8 mouse cellular contexts compared by ENCODE assay signal in the genomic region with DNA sequence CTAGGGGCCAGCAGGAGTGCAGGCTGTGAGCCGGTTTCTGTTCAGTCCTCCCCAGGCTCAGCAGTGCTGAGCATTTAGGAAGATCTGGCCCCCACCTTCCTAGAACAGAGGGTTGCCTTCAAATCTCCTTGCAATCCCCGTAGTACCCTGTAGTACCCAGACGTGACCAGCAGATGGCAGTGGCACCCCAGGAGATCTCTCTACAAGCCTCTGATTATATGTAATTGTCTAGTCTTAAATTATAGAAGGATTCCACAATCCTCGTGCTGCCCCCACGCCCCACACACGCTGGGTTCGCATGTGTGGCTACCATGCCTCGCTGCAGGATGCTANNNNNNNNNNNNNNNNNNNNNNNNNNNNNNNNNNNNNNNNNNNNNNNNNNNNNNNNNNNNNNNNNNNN. TPM values are rescaled to one million over a fixed set of nuclear protein-coding genes. Genes with fewer than 3 reads are reported as not detected.
DNase-seq lines count a peak whose midpoint lies in the region; ATAC-seq and TF ChIP-seq lines count a peak whose summit lies in the region.

No protein-coding gene starts in this region.

- TF ChIP-seq POLR2A in testis, adult 2 months (IDR thresholded peaks at IDR 0.05; ENCODE audit: control insufficient read depth, low read depth, low read length) = no peak

- WGBS in intestine, postnatal 0 days = under 1% methylated on average over 8 of the region's 8 CpGs
- WGBS in intestine, embryonic 16.5 days = 1% methylated on average over 8 of the region's 8 CpGs
- 2% methylated on average over 8 of the region's 8 CpGs for WGBS in forebrain, embryonic 15.5 days
- under 1% methylated on average over 8 of the region's 8 CpGs for WGBS in liver, embryonic 11.5 days
- 2% methylated on average over 8 of the region's 8 CpGs for WGBS in neural tube, embryonic 12.5 days

- no peak overlapping the region for H3K9ac ChIP-seq in intestine, postnatal 0 days (ENCODE audit: low read depth, low read length)
- H3K9ac ChIP-seq in intestine, embryonic 16.5 days (ENCODE audit: low read depth, low read length) = no peak overlapping the region
- H3K9ac ChIP-seq in forebrain, embryonic 15.5 days (replicated peaks) = peak overlapping the region; percentile 26
- H3K9ac ChIP-seq in liver, embryonic 11.5 days (ENCODE audit: low read depth, low read length) = no peak overlapping the region
- H3K9ac ChIP-seq in neural tube, embryonic 12.5 days = no peak overlapping the region

- H3K4me1 ChIP-seq in intestine, postnatal 0 days (replicated peaks; ENCODE audit: control insufficient read depth, insufficient read depth, low read length) = no peaks in the 10 kb centered on the region
- H3K4me1 ChIP-seq in intestine, embryonic 16.5 days (ENCODE audit: control insufficient read depth, insufficient read depth, low read length) = 0 out of 2 replicates have a peak, but pooled peaks cover 3% of the 10 kb centered on the region
- H3K4me1 ChIP-seq in forebrain, embryonic 15.5 days = peaks cover 13% of the 10 kb centered on the region
- no peaks in the 10 kb centered on the region for H3K4me1 ChIP-seq in liver, embryonic 11.5 days (replicated peaks; ENCODE audit: control insufficient read depth, insufficient read depth, low read length)
- H3K4me1 ChIP-seq in neural tube, embryonic 12.5 days = peaks cover 5% of the 10 kb centered on the region
- H3K4me1 ChIP-seq in testis, adult 2 months (ENCODE audit: control insufficient read depth, insufficient read depth, low read length) = peaks cover 4% of the 10 kb centered on the region; the same call in 1 of the 2 replicates

- 0 out of 2 replicates have a peak, but pooled peaks cover 11% of the 10 kb centered on the region for H3K27me3 ChIP-seq in intestine, postnatal 0 days (replicated peaks; ENCODE audit: control insufficient read depth, insufficient read depth, low read length)
- H3K27me3 ChIP-seq in intestine, embryonic 16.5 days (replicated peaks; ENCODE audit: control insufficient read depth, insufficient read depth, low read length) = 0 out of 2 replicates have a peak, but pooled peaks cover 3% of the 10 kb centered on the region
- H3K27me3 ChIP-seq in forebrain, embryonic 15.5 days = peaks cover 8% of the 10 kb centered on the region
- H3K27me3 ChIP-seq in liver, embryonic 11.5 days (replicated peaks; ENCODE audit: control insufficient read depth, insufficient read depth, low read length) = peaks cover 17% of the 10 kb centered on the region; the same call in 1 of the 2 replicates
- peaks cover 13% of the 10 kb centered on the region; the same call in 1 of the 2 replicates for H3K27me3 ChIP-seq in neural tube, embryonic 12.5 days (replicated peaks)
- H3K27me3 ChIP-seq in testis, adult 2 months (ENCODE audit: control insufficient read depth, insufficient read depth, low read length) = no peaks in the 10 kb centered on the region; the same call in 1 of the 2 replicates

- H3K36me3 ChIP-seq in intestine, postnatal 0 days (ENCODE audit: control insufficient read depth, insufficient read depth) = no peaks in the 10 kb centered on the region
- H3K36me3 ChIP-seq in intestine, embryonic 16.5 days (ENCODE audit: control insufficient read depth, insufficient read depth, low read length) = no peaks in the 10 kb centered on the region
- H3K36me3 ChIP-seq in forebrain, embryonic 15.5 days = 0 out of 2 replicates have a peak, but pooled peaks cover 5% of the 10 kb centered on the region
- no peaks in the 10 kb centered on the region for H3K36me3 ChIP-seq in liver, embryonic 11.5 days (ENCODE audit: control insufficient read depth, insufficient read depth, low read length)
- no peaks in the 10 kb centered on the region for H3K36me3 ChIP-seq in neural tube, embryonic 12.5 days
- no peaks in the 10 kb centered on the region for H3K36me3 ChIP-seq in testis, adult 2 months (ENCODE audit: control insufficient read depth, insufficient read depth, low read length)

- peak; percentile 95 for TF ChIP-seq CTCF in intestine, postnatal 0 days (IDR thresholded peaks at IDR 0.05; ENCODE audit: low read depth)
- TF ChIP-seq CTCF in testis, adult 2 months (IDR thresholded peaks at IDR 0.05; ENCODE audit: control insufficient read depth, insufficient read depth, insufficient replicate concordance, low read depth, low read length) = peak; percentile 61; the same call in 1 of the 2 replicates

- no peaks in the 10 kb centered on the region for H3K9me3 ChIP-seq in intestine, postnatal 0 days (ENCODE audit: control insufficient read depth)
- H3K9me3 ChIP-seq in intestine, embryonic 16.5 days (ENCODE audit: control insufficient read depth, low read length) = no peaks in the 10 kb centered on the region
- no peaks in the 10 kb centered on the region for H3K9me3 ChIP-seq in forebrain, embryonic 15.5 days
- no peaks in the 10 kb centered on the region for H3K9me3 ChIP-seq in liver, embryonic 11.5 days (ENCODE audit: control insufficient read depth, low read length)
- no peaks in the 10 kb centered on the region for H3K9me3 ChIP-seq in neural tube, embryonic 12.5 days

- DNase-seq in c-Kit-positive CD71-positive TER-119-positive erythroid progenitor cells, embryonic 14.5 days (ENCODE audit: low spot score) = peak; percentile 47
- DNase-seq in liver, embryonic 11.5 days (ENCODE audit: low spot score) = peak; percentile 72

- H3K27ac ChIP-seq in intestine, postnatal 0 days (ENCODE audit: low read depth, low read length) = no peak overlapping the region
- H3K27ac ChIP-seq in intestine, embryonic 16.5 days (ENCODE audit: low read length) = no peak overlapping the region
- peak overlapping the region; percentile 29; the same call in 1 of the 2 replicates for H3K27ac ChIP-seq in forebrain, embryonic 15.5 days (replicated peaks)
- no peak overlapping the region for H3K27ac ChIP-seq in liver, embryonic 11.5 days (ENCODE audit: low read depth, low read length)
- H3K27ac ChIP-seq in neural tube, embryonic 12.5 days = no peak overlapping the region
- no peak overlapping the region for H3K27ac ChIP-seq in testis, adult 2 months (ENCODE audit: control insufficient read depth, insufficient read depth, low read depth, low read length)

- no peak overlapping the region for H3K4me2 ChIP-seq in intestine, postnatal 0 days (replicated peaks; ENCODE audit: low read depth)
- H3K4me2 ChIP-seq in intestine, embryonic 16.5 days (ENCODE audit: low read depth, low read length) = no peak overlapping the region
- H3K4me2 ChIP-seq in forebrain, embryonic 15.5 days (replicated peaks) = no peak overlapping the region
- H3K4me2 ChIP-seq in liver, embryonic 11.5 days = no peak overlapping the region
- H3K4me2 ChIP-seq in neural tube, embryonic 12.5 days (replicated peaks) = 0 out of 2 replicates have a peak overlapping the region, but pooled peaks have one; percentile 17

- no peak overlapping the region for H3K4me3 ChIP-seq in intestine, postnatal 0 days (ENCODE audit: low read depth, low read length)
- no peak overlapping the region for H3K4me3 ChIP-seq in intestine, embryonic 16.5 days (ENCODE audit: low read length)
- H3K4me3 ChIP-seq in forebrain, embryonic 15.5 days = no peak overlapping the region
- no peak overlapping the region for H3K4me3 ChIP-seq in liver, embryonic 11.5 days (ENCODE audit: low read depth, low read length)
- no peak overlapping the region for H3K4me3 ChIP-seq in neural tube, embryonic 12.5 days
- H3K4me3 ChIP-seq in testis, adult 2 months (ENCODE audit: control insufficient read depth, low read depth, low read length) = no peak overlapping the region

- ATAC-seq in intestine, postnatal 0 days = no peak
- ATAC-seq in intestine, embryonic 16.5 days = no peak
- peak; percentile 44 for ATAC-seq in forebrain, embryonic 15.5 days (replicated peaks)
- ATAC-seq in inflammation-experienced regulatory T-cells, adult 6 months = peak; percentile 46
- no peak for ATAC-seq in liver, embryonic 11.5 days (replicated peaks; ENCODE audit: low FRiP score)
- no peak for ATAC-seq in neural tube, embryonic 12.5 days (ENCODE audit: low FRiP score, low read depth)

RNA-seq across cellular contexts. Expression of a gene that starts 16.2 kb away (rescaled TPM):
- polyA plus RNA-seq in intestine, postnatal 0 days (2015; fragmentation: Nextera tagmentation; extraction: Ambion mirVana) = not detected in 2 replicates
- not detected in 2 replicates for polyA plus RNA-seq in intestine, embryonic 16.5 days (2015; fragmentation: Nextera tagmentation; extraction: Ambion mirVana)
- 0.84 and 1.0 TPM in 2 replicates for polyA plus RNA-seq in forebrain, embryonic 15.5 days (2015; fragmentation: Nextera tagmentation; extraction: Ambion mirVana)
- not detected for polyA plus RNA-seq in inflammation-experienced regulatory T-cells, adult 6 months (2017; shearing (Covaris generic))
- polyA plus RNA-seq in liver, embryonic 11.5 days (2014; fragmentation: Nextera tagmentation; extraction: Ambion mirVana) = not detected in 2 replicates
- polyA plus RNA-seq in neural tube, embryonic 12.5 days (2016; fragmentation: Nextera tagmentation; extraction: Ambion mirVana) = 0.29 and 0.36 TPM in 2 replicates
- polyA plus RNA-seq in testis, adult 2 months (2012; rRNA removed) = 22.5 and 24.5 TPM in 2 replicates

RNA-seq across cellular contexts. Expression of a gene that starts 38.3 kb away (rescaled TPM):
- polyA plus RNA-seq in intestine, postnatal 0 days (2015; fragmentation: Nextera tagmentation; extraction: Ambion mirVana) = 3.1 and 4.6 TPM in 2 replicates
- 1.9 and 2.5 TPM in 2 replicates for polyA plus RNA-seq in intestine, embryonic 16.5 days (2015; fragmentation: Nextera tagmentation; extraction: Ambion mirVana)
- polyA plus RNA-seq in forebrain, embryonic 15.5 days (2015; fragmentation: Nextera tagmentation; extraction: Ambion mirVana) = 81.7 and 91.9 TPM in 2 replicates
- not detected for polyA plus RNA-seq in inflammation-experienced regulatory T-cells, adult 6 months (2017; shearing (Covaris generic))
- 2.6 and 3.7 TPM in 2 replicates for polyA plus RNA-seq in liver, embryonic 11.5 days (2014; fragmentation: Nextera tagmentation; extraction: Ambion mirVana)
- 55.2 and 67.7 TPM in 2 replicates for polyA plus RNA-seq in neural tube, embryonic 12.5 days (2016; fragmentation: Nextera tagmentation; extraction: Ambion mirVana)
- polyA plus RNA-seq in testis, adult 2 months (2012; rRNA removed) = 0.66 and 0.84 TPM in 2 replicates

Comparison
In these comparisons a context has a peak if more than half of its experiments do, and no peak if none do; other contexts are left out.
1. ATAC-seq: peak in forebrain, embryonic 15.5 days (single experiment) and inflammation-experienced regulatory T-cells, adult 6 months (single experiment); none in intestine, postnatal 0 days (single experiment), intestine, embryonic 16.5 days (single experiment), liver, embryonic 11.5 days (single experiment) and neural tube, embryonic 12.5 days (single experiment).
2. RNA of a gene that starts 16.2 kb away (polyA plus RNA-seq): 22.5 to 24.5 TPM in testis, adult 2 months; 0.84 to 1.0 TPM in forebrain, embryonic 15.5 days, 0.29 to 0.36 TPM in neural tube, embryonic 12.5 days, not detected in intestine, postnatal 0 days, not detected in intestine, embryonic 16.5 days, not detected in inflammation-experienced regulatory T-cells, adult 6 months and not detected in liver, embryonic 11.5 days; every median in the first group is over 10 times any median in the second.
3. RNA of a gene that starts 38.3 kb away (polyA plus RNA-seq): 81.7 to 91.9 TPM in forebrain, embryonic 15.5 days and 55.2 to 67.7 TPM in neural tube, embryonic 12.5 days; 3.1 to 4.6 TPM in intestine, postnatal 0 days, 2.6 to 3.7 TPM in liver, embryonic 11.5 days, 1.9 to 2.5 TPM in intestine, embryonic 16.5 days, 0.66 to 0.84 TPM in testis, adult 2 months and not detected in inflammation-experienced regulatory T-cells, adult 6 months; every median in the first group is over 10 times any median in the second.